Mouse (Mus musculus) neural tube, embryonic 12.5 days (tissue): Measurements from ENCODE around the gene Pde1a. TPM values are rescaled to one million over a fixed set of nuclear protein-coding genes. Genes with fewer than 3 reads are reported as not detected.

ENCODE experiments used
- ATAC-seq: fragments of 200-750 bp; cut with Nextera tagmentation; 2 replicates; pipeline ENCODE4 v1.8.0; 2017; ENCODE audit warnings: low read depth, mild to moderate bottlenecking, moderate TSS enrichment, moderate library complexity; ENCODE audit not compliant: low FRiP score
- H3K27ac ChIP-seq: fragments of 300-500 bp; sonication (generic); 2 replicates; pipeline ENCODE4 v1.5.1; 2016
- H3K27me3 ChIP-seq: fragments of 300-500 bp; sonication (generic); replicated peaks from 2 replicates; pipeline ENCODE4 v1.6.1; 2016; ENCODE audit warnings: mild to moderate bottlenecking
- H3K36me3 ChIP-seq: fragments of 300-500 bp; sonication (generic); 2 replicates; pipeline ENCODE4 v1.6.1; 2016; ENCODE audit warnings: mild to moderate bottlenecking
- H3K4me1 ChIP-seq: fragments of 300-500 bp; sonication (generic); 2 replicates; pipeline ENCODE4 v1.6.1; 2016
- H3K4me2 ChIP-seq: fragments of 300-500 bp; sonication (generic); replicated peaks from 2 replicates; pipeline ENCODE4 v1.6.1; 2016; ENCODE audit warnings: mild to moderate bottlenecking
- H3K4me3 ChIP-seq: fragments of 300-500 bp; sonication (generic); 2 replicates; pipeline ENCODE4 v1.5.1; 2016
- H3K9ac ChIP-seq: fragments of 300-500 bp; sonication (generic); 2 replicates; pipeline ENCODE4 v1.6.1; 2016; ENCODE audit warnings: mild to moderate bottlenecking
- H3K9me3 ChIP-seq: fragments of 300-500 bp; sonication (generic); 2 replicates; pipeline ENCODE4 v1.6.1; 2016; ENCODE audit warnings: mild to moderate bottlenecking
- WGBS: fragments of 180-500 bp; shearing (Covaris S2); methylation state at CpG from one replicate; pipeline ENCODE4 v1.1.7; 2016; 5-methylcytosine and 5-hydroxymethylcytosine counted together
- polyA plus RNA-seq: library from polyadenylated mRNA; unstranded; fragments of >200 nt; fragmentation: Nextera tagmentation; extraction: Ambion mirVana; gene quantifications from 2 replicates; pipeline ENCODE4 v1.2.1, GENCODE M21; 2016

Gene Pde1a
- polyA plus RNA-seq, 1 experiment from 2014 or later, result 2.4 TPM

- no peak overlapping the region for H3K9ac ChIP-seq
- H3K36me3 ChIP-seq, result no peaks in the 10 kb centered on the region
- H3K27me3 ChIP-seq, result no peaks in the 10 kb centered on the region
- H3K4me2 ChIP-seq, result no peak overlapping the region
- no peak for ATAC-seq
- H3K4me1 ChIP-seq, result no peaks in the 10 kb centered on the region
- H3K4me3 ChIP-seq, result no peak overlapping the region
- no peaks in the 10 kb centered on the region for H3K9me3 ChIP-seq
- H3K27ac ChIP-seq, result no peak overlapping the region
Observed at GRCm38 (mm10) chr2:79922356-79922755, 206.9 kb downstream of the Pde1a start.

DNA sequence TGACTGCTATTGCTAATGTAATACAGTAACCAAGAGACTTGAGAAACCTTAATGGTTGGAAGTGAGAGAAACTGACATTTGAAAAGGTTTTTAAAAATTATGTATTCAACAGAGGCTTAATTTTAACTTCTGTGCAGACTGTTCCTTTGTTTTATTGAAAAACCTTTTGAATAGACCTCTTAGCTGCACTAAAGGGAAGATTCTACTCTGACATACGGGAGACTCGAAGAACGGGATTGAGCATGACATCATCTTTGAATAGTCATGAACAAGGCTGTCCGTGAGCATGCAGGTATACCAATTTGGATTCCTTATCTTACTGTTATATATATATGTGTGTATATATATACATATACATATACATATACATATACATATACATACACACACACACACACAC is 207.9 kb downstream of the Pde1a start:
- no peak for ATAC-seq
- Histone ChIP-seq H3K9ac (no peak overlapping the region), H3K27ac (no peak overlapping the region), H3K4me1 (no peaks in the 10 kb centered on the region), H3K9me3 (no peaks in the 10 kb centered on the region), H3K4me2 (no peak overlapping the region), H3K36me3 (no peaks in the 10 kb centered on the region), H3K27me3 (no peaks in the 10 kb centered on the region), H3K4me3 (no peak overlapping the region)
- WGBS, result 93% methylated on average over 4 of the region's 4 CpGs

- ATAC-seq, result no peak
- Histone ChIP-seq H3K27ac (no peak overlapping the region), H3K4me3 (no peak overlapping the region), H3K9ac (no peak overlapping the region), H3K27me3 (no peaks in the 10 kb centered on the region), H3K4me2 (no peak overlapping the region), H3K4me1 (no peaks in the 10 kb centered on the region), H3K36me3 (no peaks in the 10 kb centered on the region), H3K9me3 (no peaks in the 10 kb centered on the region)
- 51% methylated on average over 4 of the region's 4 CpGs for WGBS
Observed at GRCm38 (mm10) chr2:79920438-79920837, 208.8 kb downstream of the Pde1a start.

DNA sequence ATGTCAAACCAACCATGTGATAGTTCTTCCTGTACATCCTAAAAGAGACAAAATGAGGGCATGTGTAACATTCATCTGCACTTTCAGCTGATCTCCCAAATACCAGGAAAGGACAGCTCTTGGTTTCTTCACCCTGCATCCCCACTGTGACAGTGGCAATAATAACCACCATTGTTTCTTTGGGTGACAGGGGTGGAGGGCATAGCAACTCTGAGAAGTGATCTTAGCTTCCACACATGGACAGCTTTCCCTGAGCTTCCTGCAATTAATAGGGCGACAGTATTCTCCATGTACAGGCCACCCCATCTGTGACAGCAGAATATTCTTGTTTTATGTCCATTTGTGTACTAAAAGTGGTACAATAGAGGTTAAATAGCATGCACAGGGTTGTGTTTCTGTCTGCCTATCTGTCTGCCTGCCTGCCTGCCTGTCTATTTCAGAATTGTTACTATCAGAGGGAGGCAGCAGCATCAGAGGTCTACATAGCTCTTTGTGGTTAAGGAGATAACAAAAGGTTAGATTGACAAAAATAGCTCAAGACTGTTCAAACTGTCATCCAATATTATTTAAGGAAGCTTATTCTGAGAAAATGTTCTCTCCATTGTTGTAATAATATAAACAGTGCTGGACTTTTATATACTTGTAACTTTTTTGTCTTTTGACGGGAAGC is 227.3 kb downstream of the Pde1a start:
- no peak overlapping the region for H3K4me2 ChIP-seq
- H3K9ac ChIP-seq, result no peak overlapping the region
- no peaks in the 10 kb centered on the region for H3K36me3 ChIP-seq
- 86% methylated on average over 2 of the region's 2 CpGs for WGBS
- no peaks in the 10 kb centered on the region for H3K27me3 ChIP-seq
- H3K4me1 ChIP-seq, result no peaks in the 10 kb centered on the region
- H3K27ac ChIP-seq, result no peak overlapping the region
- H3K4me3 ChIP-seq, result no peak overlapping the region
- ATAC-seq, result no peak
- H3K9me3 ChIP-seq, result no peaks in the 10 kb centered on the region

DNA sequence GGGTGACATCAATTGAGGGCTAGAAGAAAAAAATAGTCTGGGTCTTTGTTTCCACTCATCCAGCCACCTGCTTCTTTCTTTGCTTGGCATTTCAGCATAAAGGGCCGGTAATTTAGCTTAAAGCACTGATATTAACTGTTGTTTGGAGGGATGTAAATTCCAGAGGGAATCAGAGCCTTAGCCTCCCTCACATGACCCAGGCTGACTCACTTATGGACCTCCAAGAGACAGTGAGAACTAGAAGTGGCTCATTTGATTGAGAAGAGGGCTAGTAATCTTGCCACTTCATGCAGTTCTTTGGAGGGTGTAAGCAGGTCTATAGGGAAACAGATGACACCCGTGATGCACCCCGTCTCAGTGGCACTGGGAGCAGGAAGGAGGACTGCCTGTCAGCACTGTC is 230.7 kb downstream of the Pde1a start:
- 52% methylated on average over 3 of the region's 3 CpGs for WGBS
- Histone ChIP-seq H3K4me2 (no peak overlapping the region), H3K4me1 (no peaks in the 10 kb centered on the region), H3K9ac (no peak overlapping the region), H3K4me3 (no peak overlapping the region), H3K9me3 (no peaks in the 10 kb centered on the region), H3K27me3 (no peaks in the 10 kb centered on the region), H3K36me3 (no peaks in the 10 kb centered on the region), H3K27ac (no peak overlapping the region)
- ATAC-seq, result no peak

DNA sequence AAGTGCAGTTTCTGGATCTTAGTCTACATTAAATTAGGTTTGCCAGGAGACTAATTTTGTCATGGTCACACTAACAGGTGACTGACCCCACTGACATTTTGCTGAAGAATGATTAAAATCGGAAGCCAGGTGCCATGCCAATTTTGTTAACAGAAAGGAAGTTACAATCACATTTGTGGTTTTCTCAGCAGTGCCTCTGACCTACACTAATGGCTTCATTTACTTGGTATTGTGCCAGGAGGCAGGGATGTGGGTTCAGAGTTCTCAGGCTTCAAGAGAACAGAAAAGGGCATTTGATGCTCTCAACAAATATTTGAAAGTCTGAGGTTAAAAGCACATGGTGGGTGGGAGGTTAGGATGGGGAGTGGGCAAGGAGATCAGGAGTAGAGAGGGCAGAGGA is 236.4 kb downstream of the Pde1a start:
- Histone ChIP-seq H3K36me3 (no peaks in the 10 kb centered on the region), H3K4me1 (no peaks in the 10 kb centered on the region), H3K9me3 (no peaks in the 10 kb centered on the region), H3K9ac (no peak overlapping the region), H3K4me2 (no peak overlapping the region), H3K27me3 (no peaks in the 10 kb centered on the region), H3K27ac (no peak overlapping the region), H3K4me3 (no peak overlapping the region)
- no peak for ATAC-seq
- 82% methylated on average over 1 of the region's 1 CpGs for WGBS

DNA sequence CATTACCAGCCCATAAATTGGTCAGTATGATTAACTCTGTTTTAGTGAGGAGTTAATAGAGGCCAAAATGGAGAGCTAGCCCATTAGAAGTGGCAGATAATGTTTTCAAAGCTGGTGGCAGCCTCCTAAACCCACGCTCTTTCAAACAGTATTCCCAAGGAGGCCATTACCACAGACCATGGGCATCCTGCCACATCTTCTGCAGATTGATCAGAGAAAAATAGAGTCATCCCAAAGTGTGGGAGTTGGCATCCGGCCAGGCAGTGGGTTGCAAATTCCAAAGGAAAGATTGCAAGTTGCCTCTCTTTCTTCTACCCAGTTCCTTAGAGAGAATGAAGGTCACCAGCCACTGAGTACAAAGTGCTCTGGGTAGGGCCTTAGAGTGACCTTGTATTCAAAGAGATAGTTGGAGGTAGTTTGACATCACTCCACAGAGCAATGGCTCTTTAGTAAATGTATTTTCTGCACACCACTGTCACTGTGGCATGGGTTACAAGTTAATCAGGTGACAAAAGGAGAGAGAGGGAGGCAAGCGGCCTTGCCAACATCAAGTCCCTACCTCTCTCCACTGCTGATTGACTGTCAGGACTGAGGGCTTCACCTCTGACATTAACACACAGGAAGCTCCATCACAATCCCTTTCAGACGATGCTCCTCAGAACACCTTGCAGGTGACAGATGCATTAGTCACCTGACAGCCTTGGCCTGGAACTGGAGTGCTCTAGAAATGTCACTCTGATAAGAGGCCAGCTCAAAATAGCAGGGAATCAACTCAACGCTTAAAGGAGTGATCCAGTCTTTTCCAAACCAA is 237.3 kb downstream of the Pde1a start:
- H3K36me3 ChIP-seq, result no peaks in the 10 kb centered on the region
- no peak overlapping the region for H3K27ac ChIP-seq
- no peak overlapping the region for H3K9ac ChIP-seq
- H3K4me2 ChIP-seq, result no peak overlapping the region
- no peaks in the 10 kb centered on the region for H3K9me3 ChIP-seq
- 80% methylated on average over 5 of the region's 5 CpGs for WGBS
- H3K27me3 ChIP-seq, result no peaks in the 10 kb centered on the region
- ATAC-seq, result no peak
- no peak overlapping the region for H3K4me3 ChIP-seq
- H3K4me1 ChIP-seq, result no peaks in the 10 kb centered on the region

DNA sequence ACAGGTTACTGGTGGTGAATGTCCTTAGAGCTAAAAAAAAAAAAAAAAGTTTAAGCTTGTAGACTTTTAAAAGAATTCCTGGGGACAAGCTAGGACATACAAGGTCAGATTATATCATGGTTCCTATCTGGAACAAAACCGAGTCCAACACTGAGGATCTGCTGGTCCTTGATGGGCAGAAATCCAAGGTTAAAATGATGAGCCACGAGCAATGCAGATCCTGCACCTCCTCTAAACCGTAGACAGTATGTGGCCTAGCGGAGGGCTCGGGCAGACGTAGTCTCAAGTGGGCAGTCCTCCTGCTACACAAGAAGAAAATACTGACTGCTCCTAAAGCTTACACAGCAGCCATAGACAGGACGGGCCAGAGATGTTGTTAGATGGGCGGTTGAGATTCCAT is 238.5 kb downstream of the Pde1a start:
- no peak for ATAC-seq
- no peak overlapping the region for H3K9ac ChIP-seq
- no peaks in the 10 kb centered on the region for H3K36me3 ChIP-seq
- H3K4me2 ChIP-seq, result no peak overlapping the region
- H3K27ac ChIP-seq, result no peak overlapping the region
- H3K4me3 ChIP-seq, result no peak overlapping the region
- H3K27me3 ChIP-seq, result no peaks in the 10 kb centered on the region
- 88% methylated on average over 8 of the region's 8 CpGs for WGBS
- no peaks in the 10 kb centered on the region for H3K9me3 ChIP-seq
- no peaks in the 10 kb centered on the region for H3K4me1 ChIP-seq

- Histone ChIP-seq H3K4me1 (no peaks in the 10 kb centered on the region), H3K9me3 (no peaks in the 10 kb centered on the region), H3K9ac (no peak overlapping the region), H3K4me2 (no peak overlapping the region), H3K36me3 (no peaks in the 10 kb centered on the region), H3K4me3 (no peak overlapping the region), H3K27ac (no peak overlapping the region), H3K27me3 (no peaks in the 10 kb centered on the region)
- ATAC-seq, result no peak
- WGBS, result 82% methylated on average over 6 of the region's 6 CpGs
Observed at GRCm38 (mm10) chr2:79883631-79884350, 245.5 kb downstream of the Pde1a start.

GRCm38 (mm10) chr2:79883210-79883609 is 246.0 kb downstream of the Pde1a start:
- Histone ChIP-seq H3K27ac (no peak overlapping the region), H3K27me3 (no peaks in the 10 kb centered on the region), H3K9me3 (no peaks in the 10 kb centered on the region), H3K4me1 (no peaks in the 10 kb centered on the region), H3K9ac (no peak overlapping the region), H3K4me2 (no peak overlapping the region), H3K4me3 (no peak overlapping the region), H3K36me3 (no peaks in the 10 kb centered on the region)
- 89% methylated on average over 4 of the region's 4 CpGs for WGBS
- no peak for ATAC-seq

GRCm38 (mm10) chr2:79865275-79865999 is 263.8 kb downstream of the Pde1a start:
- Histone ChIP-seq H3K27ac (no peak overlapping the region), H3K9me3 (no peaks in the 10 kb centered on the region), H3K36me3 (no peaks in the 10 kb centered on the region), H3K27me3 (no peaks in the 10 kb centered on the region), H3K4me1 (no peaks in the 10 kb centered on the region), H3K4me3 (no peak overlapping the region), H3K9ac (no peak overlapping the region), H3K4me2 (no peak overlapping the region)
- peak; percentile 91 for ATAC-seq
- 47% methylated on average over 9 of the region's 9 CpGs for WGBS

GRCm38 (mm10) chr2:79856874-79857273 is 272.4 kb downstream of the Pde1a start:
- WGBS, result 85% methylated on average over 1 of the region's 1 CpGs
- no peak overlapping the region for H3K4me3 ChIP-seq
- ATAC-seq, result no peak
- no peaks in the 10 kb centered on the region for H3K9me3 ChIP-seq
- H3K36me3 ChIP-seq, result no peaks in the 10 kb centered on the region
- H3K27me3 ChIP-seq, result no peaks in the 10 kb centered on the region
- H3K4me2 ChIP-seq, result no peak overlapping the region
- H3K27ac ChIP-seq, result no peak overlapping the region
- no peak overlapping the region for H3K9ac ChIP-seq
- H3K4me1 ChIP-seq, result no peaks in the 10 kb centered on the region
